Mouse (Mus musculus) thymus, adult 18-20 months (tissue): ENCODE measurements around the gene Mei1.
"Not testable (repeated sequence)": the region's sequence is repeated elsewhere in the genome, so short reads cannot be mapped to it uniquely, and the experiment has no call there.

Experiments used
- DNase-seq, 2 experiments: peaks; one replicate each; pipeline ENCODE4 v3.0.0; 2022; ENCODE audit warnings: mixed read lengths in 2 of 2

Gene Mei1

DNA sequence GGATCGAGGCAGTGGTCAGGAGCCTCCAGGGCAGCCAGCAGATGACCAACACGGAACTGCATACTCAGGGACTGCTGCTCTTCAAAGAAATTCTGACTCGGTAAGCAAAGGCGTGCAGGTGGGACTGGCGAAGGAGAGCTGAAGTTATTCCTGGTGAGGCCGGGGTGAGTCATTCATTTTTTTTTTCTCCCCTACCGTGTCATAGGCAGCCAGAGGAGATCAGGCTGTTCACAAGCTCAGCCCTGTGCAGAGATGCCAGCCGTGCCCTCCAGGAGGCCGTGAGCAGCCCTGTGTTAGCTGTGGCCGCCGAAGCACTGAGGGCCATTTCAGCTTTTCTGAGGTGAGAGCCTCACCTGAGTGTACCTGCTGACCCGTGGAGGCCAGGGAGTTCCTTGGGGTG lies 16.3 kb downstream of the Mei1 start:
- DNase-seq: no peak

DNA sequence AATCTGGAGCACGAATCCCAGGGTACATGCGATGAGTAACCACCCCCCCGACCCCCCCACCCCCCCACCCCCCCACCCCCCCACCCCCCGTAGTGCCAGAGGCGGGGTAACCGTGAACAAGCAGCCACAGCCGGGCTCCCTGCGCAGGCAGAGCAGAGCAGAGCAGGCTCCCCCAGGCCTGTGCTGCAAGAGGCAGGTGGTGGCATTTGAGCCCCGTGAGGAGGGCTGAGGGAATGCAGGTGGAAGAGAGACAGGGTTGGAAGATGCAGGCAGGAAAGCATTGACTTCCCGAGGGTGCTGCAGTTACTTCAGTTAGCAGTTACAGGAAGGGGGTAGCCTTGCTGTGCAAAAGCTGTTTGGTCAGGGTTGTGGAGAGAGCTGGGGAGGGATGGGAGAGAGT lies 17.5 kb downstream of the Mei1 start:
- no peak for DNase-seq

DNA sequence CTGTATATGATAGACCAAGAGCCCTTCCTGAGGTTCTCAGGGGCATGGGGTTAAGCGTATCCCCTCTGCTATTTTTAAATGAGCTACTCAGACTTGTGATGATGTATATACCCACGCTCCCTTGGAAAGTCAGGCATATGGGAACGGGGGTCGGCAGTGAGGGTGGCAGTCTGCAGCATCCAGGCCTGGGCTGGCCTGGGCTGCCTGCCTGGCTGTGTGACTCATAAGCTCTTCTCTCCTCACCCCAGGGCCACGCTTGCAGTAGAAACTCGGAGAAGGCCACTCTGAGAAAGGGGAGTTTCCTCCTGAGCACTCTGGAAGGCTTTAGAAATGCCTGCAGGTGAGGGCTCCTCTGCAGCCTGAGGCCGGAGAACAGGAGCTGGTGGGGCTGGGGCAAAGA lies 21.3 kb downstream of the Mei1 start:
- DNase-seq: no peak

DNA sequence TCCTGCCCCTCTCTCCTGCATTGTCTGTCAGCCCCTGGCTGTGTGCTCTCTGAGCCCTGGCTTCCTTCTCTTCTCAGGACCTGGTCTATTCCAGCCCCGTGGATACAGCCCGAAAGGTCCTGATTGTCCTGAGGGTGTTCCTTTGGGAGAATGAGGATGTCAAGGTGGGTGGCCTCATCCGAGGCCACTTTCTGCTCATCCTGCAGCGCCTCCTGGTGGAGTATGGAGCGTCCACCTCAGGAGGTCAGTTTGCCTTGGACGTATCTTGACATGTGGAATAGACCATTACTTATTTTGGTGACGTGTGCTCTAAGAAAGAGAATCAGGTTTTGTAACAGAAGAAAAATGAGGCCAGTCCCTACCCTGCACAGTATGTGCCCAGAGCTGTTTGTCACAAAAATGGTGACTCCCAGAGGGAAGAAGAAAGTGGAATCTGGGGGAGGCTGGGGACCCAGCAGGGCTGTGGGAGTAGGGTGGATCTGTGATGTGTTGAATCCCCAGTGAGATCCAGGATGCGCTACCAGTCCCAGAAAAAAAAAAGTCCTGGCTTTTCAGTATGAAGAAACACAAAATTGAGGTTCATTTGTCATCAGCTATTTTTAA lies 37.3 kb downstream of the Mei1 start:
- DNase-seq: no peak

DNA sequence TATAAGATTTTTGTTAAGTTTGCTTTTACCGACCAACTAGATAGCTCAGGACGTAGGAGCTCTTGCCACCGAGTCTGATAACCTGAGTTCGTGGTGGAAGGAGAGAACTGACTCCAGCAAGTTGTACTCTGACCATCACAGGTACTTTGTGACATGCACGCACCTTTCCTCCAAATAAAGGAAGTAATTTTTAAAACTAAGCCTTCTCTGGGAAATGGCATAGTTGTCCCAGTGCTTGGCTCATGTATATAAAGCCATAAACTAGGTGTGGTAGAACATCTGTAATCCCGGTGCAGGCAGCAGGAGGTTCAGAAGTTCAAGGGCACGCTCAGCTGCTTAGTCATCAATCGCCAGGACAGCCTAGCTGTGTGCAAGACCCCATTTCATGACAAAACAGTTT lies 50.7 kb downstream of the Mei1 start:
- no peak for DNase-seq

DNA sequence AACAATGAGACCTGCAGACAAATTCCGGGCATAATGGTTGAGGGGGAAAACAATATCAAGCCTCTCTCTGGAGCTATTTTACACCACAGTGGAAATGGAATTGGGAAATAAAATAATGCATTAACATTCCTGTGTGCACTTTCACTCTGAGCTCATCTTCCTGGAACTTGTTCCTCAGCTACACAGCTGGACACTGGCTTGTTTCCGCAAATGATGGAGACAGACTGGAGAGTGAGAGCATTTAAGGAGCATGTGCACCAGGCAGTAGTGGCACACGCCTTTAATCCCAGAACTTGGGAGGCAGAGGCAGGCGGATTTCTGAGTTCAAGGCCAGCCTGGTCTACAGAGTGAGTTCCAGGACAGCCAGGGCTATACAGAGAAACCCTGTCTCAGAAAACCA lies 56.9 kb downstream of the Mei1 start:
- not testable (repeated sequence) for DNase-seq

DNA sequence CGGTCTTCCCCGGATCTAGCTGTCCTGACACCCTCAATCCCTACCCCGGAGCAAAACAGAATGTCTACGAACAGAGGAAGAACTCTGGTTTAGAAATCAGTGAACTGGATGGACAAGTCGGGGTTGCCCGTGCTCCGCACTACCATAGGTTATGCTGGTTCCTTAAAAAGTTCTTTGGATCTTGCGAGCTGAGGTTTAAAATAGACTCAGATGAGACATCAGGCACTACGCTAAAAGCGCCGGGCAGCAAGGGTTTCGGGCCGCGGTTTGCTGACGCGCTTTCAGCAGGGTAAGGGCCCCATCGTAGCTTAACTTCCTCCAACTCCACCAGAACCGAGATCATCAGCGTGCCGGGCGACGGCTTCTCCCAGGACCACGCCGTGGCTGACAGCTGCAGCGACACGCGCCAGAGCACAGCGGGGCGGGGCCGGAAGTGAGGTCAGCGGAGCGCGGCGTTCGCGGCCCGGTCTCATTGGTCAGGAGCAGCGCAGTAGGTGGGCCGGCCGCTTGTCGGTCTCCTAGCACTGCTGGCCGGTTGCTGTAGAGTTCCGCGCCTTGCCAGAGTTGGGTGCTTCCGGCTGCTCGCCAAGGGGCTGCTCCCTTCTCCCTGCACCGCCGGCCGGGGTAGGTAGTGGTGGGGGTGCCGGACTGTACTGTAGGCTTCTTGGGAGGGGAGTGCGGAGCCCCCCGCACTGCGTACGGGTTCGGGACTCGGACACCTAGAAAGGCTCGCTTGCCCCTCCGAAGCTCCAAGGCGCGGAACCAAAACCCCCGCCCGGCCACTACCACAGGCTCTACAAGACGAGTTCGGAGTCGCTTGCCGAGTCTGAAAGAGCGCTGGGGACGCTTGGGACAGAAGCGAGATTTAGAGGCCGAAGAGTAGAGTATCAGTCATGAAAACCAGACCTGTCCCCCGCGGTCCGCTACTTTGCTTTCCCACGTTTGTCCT lies 57.9 kb downstream of the Mei1 start, which contains the start of gene Ccdc134:
Ccdc134 (plus strand) TSS at position 497 of the 949 bp plus-strand sequence.
- DNase-seq: peak; percentile 92 to 93

DNA sequence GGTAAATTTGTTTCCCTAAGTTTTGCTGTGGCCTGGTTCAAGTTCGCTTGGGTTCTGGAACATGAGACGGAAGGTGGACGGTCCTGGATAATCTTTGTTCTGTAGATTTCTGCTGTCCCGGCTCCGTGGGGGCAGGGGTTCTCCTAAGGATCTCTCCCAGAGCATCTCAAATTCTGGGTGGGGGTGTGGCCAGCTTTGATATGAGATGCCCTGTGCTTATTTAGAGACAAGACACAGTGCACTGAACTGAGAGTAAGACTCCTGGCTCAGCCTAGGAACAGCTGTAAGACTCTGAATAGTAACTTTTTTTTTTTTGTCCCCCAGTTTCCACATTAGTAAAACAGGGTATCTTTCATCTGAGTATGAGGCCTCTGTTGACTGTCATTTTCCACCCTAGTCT lies 58.6 kb downstream of the Mei1 start:
- no peak for DNase-seq

DNA sequence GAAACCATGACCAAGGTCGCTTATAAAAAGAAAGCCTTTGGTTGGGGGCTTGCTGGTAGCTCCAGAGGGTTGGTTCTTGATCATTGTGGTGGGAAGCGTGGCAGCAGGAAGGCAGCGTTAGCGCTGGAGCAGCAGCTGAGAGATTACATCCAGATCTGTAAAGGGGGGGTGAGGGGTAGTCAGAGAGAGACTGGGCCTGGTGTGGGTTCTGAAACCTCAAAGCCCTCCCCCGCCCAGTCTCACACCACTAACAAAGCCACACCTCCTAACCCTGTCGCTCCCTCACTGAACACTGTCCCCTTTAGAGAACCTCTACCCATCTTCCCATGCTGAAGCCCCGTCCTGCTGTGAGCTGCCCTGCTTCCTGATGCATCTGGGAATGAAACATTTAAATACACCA lies 60.8 kb downstream of the Mei1 start:
- DNase-seq: no peak

DNA sequence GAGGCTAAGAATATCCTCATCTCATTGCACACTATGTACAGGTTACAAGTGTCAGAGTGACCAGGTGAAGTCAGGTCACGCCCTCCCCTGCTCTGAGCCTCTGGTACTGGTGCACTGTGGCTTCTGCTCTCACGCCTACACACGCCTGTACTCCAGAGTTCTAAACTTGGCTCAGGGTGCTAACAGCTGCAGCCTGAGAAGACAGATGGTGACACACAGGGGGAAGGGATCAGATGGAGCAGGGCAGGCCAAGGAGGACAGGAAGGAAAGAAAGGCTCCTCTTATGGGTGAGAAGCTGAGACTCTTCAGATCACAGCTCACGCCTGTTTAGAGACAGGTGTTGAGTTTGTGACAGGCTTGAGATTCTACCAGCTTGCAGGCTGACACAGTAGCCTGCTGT lies 65.6 kb downstream of the Mei1 start:
- DNase-seq: peak; percentile 42 to 57

DNA sequence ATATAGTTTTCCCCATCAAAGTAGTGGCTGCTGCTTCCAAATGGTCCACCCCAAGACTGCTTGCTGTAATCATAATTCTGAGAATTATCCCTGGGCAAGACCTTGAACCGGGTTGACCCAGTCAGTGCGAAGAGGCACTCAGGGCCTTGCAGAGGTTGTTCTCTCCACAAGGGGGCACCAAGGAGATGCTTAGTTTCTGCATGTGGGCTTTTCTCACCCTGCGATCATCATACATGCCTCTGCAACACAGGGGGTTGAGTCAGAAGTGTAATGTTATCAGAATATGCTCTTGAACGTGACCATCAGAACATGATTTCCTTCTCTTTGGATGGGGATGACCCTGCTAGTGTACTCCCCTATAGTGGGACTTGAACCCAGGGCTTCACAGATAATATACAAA lies 68.8 kb downstream of the Mei1 start:
- peak in 1 of 2 experiments; percentile 53 for DNase-seq

DNA sequence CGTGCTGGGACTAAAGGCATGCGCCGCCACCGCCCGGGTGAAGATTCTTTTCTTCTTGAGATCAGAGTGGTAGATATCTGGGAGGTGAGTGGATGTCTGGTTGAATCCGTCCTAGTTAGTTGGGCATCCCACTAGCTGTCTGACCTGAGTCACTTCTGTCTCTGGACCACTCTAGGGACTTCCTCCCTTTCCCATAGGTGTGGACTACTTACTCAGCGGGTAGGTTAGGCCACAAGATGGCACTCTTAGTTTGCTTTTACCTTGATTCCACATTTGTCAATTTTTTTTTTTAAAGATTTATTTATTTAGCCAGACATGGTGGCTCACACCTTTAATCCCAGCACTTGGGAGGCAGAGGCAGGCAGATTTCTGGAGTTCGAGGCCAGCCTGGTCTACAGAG lies 69.4 kb downstream of the Mei1 start:
- DNase-seq: no peak

DNA sequence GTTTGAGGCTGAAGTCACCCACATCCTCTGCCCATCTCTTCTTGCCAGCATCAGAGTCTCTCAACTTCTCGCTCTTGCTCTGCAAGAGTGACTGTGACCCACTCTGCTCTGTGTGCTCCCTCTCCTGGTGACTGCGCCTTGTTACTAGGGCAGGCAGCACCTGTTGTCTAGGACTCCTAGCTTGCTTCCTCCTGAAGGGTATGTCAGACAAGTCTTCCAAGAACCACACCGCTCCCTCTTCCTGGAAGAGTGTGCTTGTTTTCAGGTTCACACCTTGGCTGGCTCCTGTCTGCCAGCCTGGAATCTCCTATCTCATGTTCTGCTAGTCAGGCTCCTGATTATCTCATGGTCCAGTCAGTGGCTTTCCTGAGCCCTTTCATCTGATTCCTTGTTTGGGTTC lies 70.6 kb downstream of the Mei1 start:
- peak; percentile 58 to 65 for DNase-seq

DNA sequence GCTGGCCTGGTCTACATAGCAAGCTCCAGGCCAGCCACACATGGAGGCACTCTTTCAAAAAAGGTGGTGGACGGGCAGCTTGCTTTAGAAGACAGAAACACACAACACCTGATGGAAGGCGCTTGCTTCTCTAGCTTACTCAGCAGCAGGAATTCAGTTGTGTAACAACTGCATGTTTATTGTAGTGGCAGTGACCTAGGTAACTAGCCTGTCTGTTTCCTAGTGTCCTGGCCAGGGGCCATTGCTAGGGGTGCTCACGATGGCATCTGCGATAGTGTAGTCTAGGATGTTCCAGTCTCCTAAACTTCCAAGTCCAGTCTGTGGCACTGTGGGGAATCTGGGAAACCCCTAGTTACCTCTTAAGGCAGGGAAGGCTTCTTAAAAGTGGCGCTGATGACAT lies 74.4 kb downstream of the Mei1 start:
- no peak for DNase-seq

DNA sequence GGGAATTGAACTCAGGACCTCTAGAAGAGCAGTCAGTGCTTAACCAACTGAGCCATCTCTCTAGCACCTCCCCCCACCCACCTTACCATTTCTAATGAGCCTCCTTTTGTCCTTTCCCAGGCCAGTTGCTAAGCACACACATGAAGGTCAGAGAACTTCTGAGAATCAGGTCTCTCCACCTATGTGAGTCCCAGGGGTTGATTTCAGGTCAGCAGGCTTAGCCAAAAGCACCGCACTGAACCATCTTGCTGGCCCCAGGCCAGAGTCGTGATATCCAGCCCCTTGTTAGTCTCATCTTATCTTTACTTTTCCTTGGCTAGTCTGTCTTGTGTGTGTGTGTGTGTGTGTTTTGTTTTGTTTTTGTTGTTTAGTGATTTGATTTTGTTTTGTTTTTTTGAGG lies 75.6 kb downstream of the Mei1 start:
- DNase-seq: no peak

DNA sequence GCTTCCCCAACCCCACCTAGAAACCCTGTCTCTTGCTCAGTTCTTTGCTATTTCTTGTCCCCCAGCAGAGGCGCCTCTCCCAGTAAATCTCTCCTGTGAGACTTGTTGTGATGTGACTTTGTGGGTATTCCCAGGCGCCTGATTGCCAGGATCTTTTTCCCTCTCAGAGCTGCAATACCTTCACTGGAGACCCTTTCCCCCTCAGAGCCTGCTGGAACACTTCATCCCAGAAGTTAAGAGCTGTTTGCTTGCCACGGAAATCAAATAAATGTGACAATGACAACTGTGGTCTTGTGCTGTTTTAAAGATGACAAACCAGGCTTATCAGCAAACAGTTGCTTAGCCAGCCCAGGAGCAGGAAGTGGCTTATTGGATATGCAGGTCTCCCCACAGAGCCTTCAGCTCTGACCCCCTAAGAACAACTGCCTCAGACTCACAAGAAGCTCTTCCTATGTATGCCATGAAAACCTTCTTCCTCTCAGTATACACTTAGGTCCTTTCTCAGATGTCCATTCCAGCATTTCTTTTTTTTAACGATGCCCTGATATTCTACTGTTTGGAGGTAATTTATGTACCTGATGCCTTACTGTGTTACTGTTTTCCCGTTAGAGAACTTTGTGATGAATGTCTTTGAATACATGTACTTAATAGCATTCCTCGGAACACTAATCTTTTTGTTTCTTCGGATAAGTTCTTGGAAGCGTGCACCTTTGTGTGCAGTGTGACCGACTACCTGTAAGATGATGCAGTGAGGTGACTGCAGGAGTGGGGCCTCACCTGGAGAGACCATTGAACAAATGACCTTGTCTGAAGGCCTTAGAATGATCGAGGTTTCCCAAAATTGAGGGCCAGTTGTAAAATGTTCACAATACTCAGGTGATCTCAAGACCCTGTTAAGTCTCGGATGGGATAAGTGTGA lies 76.3 kb downstream of the Mei1 start:
- no peak for DNase-seq

DNA sequence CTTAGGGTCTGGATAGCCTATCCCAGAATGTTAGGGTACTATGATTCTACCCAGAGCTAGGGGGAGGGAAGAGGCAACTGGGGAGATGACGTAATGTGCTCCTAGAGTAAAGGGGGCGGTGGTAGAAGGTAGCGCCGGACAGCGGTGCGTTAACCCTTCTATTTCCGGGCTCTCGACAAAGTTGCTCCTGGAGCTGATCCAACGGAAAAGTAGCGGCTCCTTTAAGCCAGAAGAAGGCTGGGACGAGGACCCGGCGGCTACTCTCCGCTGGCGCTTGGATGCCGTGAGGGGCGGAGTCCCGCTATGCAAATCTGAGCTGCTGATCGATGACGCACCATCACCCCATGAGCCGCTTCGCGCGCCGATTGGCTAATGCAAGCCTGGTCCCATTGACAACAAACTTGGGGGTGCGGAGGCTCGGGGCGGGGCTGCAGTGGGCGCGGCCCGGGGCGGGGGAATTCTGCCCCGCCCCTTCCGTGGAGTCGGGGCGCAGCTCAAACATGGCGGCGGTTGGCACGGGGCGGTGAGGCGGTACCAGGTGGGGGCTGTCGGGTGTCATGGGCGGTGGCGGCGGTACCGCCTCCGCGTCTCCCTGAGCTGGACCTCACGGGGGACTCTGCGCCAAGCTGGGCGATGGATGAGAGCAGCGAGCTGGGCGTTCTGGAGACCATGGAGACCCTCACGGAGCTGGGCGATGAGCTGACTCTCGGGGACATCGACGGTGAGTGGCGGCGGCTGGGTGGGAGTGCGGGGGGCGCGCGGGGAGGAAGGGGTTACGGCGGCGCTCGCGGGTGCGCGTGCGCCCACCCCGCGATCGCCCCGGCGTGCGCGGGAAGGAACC lies 77.2 kb downstream of the Mei1 start, which contains the start of gene Srebf2:
Srebf2 (plus strand) TSS at position 412 of the 841 bp plus-strand sequence.
- peak; percentile 96 to 98 for DNase-seq

DNA sequence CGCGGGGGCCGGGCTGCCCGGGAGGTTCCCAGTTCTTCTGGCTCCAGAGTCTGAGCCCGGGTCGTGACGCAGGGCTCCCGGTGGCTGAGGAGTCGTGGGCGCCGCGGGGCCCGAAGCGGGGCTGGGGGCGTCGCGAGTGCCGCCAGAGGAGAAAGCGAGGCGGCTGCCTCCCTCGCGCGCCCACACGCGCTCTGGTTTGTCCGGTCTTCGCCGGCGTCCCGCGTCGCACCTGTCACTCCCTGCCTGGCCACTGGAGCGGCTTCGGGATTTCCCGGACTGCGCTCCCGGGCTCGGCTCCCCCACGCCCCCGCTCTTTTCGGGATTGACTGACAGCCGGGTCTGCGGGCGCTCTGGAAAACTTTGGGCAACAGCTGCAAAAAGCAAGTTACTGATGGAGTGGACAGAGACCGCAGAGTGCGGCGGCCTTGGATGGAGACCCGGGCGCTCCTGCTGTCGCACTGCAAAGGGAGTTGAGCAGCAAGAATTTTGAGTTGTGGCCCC lies 77.9 kb downstream of the Mei1 start:
- peak in 1 of 2 experiments; percentile 44 for DNase-seq

DNA sequence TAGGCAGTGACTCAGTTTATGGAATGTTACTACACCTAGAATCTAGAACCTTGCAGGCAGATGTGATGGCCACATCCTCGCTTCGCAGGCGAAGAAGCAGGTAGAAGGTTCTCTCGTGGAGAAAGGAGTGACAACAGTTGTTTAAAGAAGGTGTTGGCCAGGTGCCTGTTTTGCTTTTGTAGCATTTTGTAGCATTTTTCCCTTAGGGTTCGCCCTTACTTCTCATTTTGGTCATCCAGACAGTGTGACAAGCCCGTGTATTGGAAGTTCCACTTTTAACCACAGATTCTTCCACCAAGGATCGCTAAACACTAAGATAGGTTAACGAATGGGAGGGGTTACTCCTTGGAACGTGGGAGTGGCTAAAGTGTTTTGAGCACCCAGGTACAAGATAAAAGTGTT lies 78.7 kb downstream of the Mei1 start:
- DNase-seq: no peak

DNA sequence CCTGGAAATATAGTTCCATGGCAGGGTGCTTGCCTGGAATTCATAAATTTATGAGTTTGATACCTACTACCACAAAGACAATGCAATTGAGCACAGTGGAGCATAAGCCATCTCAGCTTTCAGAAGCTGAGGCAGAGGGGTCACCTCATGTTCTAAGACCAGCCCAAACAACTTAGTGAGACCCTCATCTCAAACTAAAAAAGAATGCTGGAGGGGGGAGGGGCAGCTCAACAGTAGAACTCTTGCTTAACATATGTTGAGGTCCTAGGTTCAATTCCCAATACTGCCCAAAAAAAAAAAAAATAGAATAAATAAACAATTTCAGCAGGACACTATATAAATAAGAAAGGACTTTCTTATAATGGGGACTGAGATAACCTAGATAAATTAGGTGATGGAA lies 80.2 kb downstream of the Mei1 start:
- no peak for DNase-seq

DNA sequence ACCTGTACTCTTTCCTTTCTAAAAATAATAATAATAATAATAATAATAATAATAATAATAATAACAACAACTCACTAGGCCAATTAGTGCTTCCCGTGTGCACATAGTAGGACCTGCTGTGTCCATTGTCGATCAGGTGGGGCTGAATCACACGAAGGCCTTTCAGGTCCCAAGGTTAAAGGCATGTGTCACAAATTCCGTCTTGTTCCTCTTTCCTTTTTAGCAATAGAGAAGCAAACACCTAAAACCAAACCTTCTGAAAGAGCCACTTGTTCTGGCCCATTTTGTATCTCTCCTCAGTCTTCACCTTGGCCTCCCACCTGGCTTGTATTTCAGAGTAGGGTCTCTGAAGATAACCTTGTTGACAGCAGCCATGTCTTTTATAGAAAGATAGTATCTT lies 81.4 kb downstream of the Mei1 start:
- DNase-seq: no peak

DNA sequence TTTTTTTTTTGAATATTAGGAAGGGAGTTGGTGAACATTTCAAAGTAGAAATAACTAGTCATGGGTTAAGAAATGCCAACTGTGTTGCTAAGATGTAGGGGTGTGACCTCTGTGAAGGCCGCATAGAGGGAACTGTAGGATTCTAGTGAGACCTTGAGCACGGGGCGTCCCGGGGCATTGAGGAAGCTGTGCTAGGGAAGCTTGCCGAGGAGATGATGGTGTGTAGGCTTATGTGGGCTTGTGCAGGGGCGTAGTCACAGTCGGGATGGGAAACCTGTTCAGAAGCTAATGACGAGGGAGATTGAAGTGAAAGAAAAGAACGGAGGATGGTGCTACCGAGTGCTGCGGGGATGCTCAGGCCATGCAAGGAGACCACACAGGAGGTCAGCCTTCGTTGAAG lies 82.2 kb downstream of the Mei1 start:
- no peak for DNase-seq
